Mouse (Mus musculus) small intestine, adult 2 months (tissue): Measurements from ENCODE around the gene Gm49673. TPM values are rescaled to one million over a fixed set of nuclear protein-coding genes. Genes with fewer than 3 reads are reported as not detected.
"Not testable (repeated sequence)": the region's sequence is repeated elsewhere in the genome, so short reads cannot be mapped to it uniquely, and the experiment has no call there.

Experiments
- H3K27ac ChIP-seq: fragments of 200-500 bp; 2 replicates; pipeline ENCODE4 v1.5.1; 2012; ENCODE audit warnings: low read depth, low read length, control low read depth, inconsistent platforms; ENCODE audit not compliant: insufficient read depth
- H3K27me3 ChIP-seq: fragments of 200-500 bp; 2 replicates; pipeline ENCODE4 v1.6.1; 2012; ENCODE audit warnings: mild to moderate bottlenecking, moderate library complexity, low read length, inconsistent platforms; ENCODE audit not compliant: control insufficient read depth, insufficient read depth
- H3K36me3 ChIP-seq: fragments of 200-500 bp; 2 replicates; pipeline ENCODE4 v1.6.1; 2012; ENCODE audit warnings: mild to moderate bottlenecking, low read length, control low read depth, inconsistent platforms; ENCODE audit not compliant: control insufficient read depth, insufficient read depth
- H3K4me1 ChIP-seq: fragments of 200-500 bp; 2 replicates; pipeline ENCODE4 v1.6.1; 2012; ENCODE audit warnings: low read length, inconsistent platforms, mixed read lengths; ENCODE audit not compliant: control insufficient read depth, insufficient read depth, insufficient read length
- H3K4me3 ChIP-seq: fragments of 200-500 bp; 2 replicates; pipeline ENCODE4 v1.5.1; 2012; ENCODE audit warnings: low read depth, mild to moderate bottlenecking, control low read depth, inconsistent platforms, low read length, moderate library complexity
- CTCF ChIP-seq: fragments of 200-500 bp; IDR thresholded peaks from 2 replicates; pipeline ENCODE4 v1.5.1; 2012; ENCODE audit warnings: low read depth, mild to moderate bottlenecking, control low read depth, inconsistent platforms, low read length, moderate library complexity, mixed read lengths; ENCODE audit not compliant: insufficient replicate concordance, insufficient read length; ENCODE audit errors: extremely low read depth
- POLR2A ChIP-seq: fragments of 200-500 bp; IDR thresholded peaks from 2 replicates; pipeline ENCODE4 v1.6.1; 2012; ENCODE audit warnings: low read depth, mild to moderate bottlenecking, control low read depth, inconsistent platforms, low read length, moderate library complexity
- WGBS: fragments of 180-500 bp; shearing (Covaris S2); methylation state at CpG from one replicate; pipeline ENCODE4 v1.1.7; 2018; 5-methylcytosine and 5-hydroxymethylcytosine counted together
- polyA plus RNA-seq: library from polyadenylated mRNA; depleted of rRNA; stranded (reverse); fragments of >200 nt; gene quantifications from 2 replicates; pipeline ENCODE4 v1.2.3, GENCODE M21; 2012; rRNA removed

The Gm49673 gene
- 1.1 and 1.8 TPM in 2 replicates for polyA plus RNA-seq

GRCm38 (mm10) chr17:8147439-8148316 is at the start of gene Gm49673, which contains the start of gene Rnaset2a:
TSS of gene Gm49673 (minus strand) at chr17:8147788.
TSS of gene Rnaset2a (minus strand) at chr17:8148097.
- not testable (repeated sequence) for H3K36me3 ChIP-seq, H3K27me3 ChIP-seq, H3K4me1 ChIP-seq
- H3K4me3 ChIP-seq = peak within 1 kb of the TSS; percentile 82
- WGBS = under 1% methylated on average over 57 of the region's 67 CpGs
- peak within 1 kb of the TSS; percentile 39 for H3K27ac ChIP-seq

GRCm38 (mm10) chr17:8195685-8196376 is 48.2 kb upstream of the Gm49673 start:
- no peak overlapping the region for H3K4me3 ChIP-seq
- H3K36me3 ChIP-seq = peaks cover 28% of the 10 kb centered on the region
- no peaks in the 10 kb centered on the region for H3K27me3 ChIP-seq
- no peaks in the 10 kb centered on the region for H3K4me1 ChIP-seq
- peak overlapping the region; percentile 69 for H3K27ac ChIP-seq
- TF ChIP-seq CTCF = no peak
- WGBS = 73% methylated on average over 8 of the region's 8 CpGs

GRCm38 (mm10) chr17:8193678-8194077 is 46.1 kb upstream of the Gm49673 start:
- Histone ChIP-seq H3K4me3 (no peak overlapping the region), H3K27ac (no peak overlapping the region), H3K36me3 (peaks cover 46% of the 10 kb centered on the region), H3K4me1 (no peaks in the 10 kb centered on the region), H3K27me3 (no peaks in the 10 kb centered on the region)
- WGBS = 90% methylated on average over 8 of the region's 8 CpGs
- TF ChIP-seq CTCF (no peak), POLR2A (no peak)

- TF ChIP-seq POLR2A (no peak), CTCF (no peak)
- H3K27me3 ChIP-seq = no peaks in the 10 kb centered on the region
- WGBS = 74% methylated on average over 7 of the region's 7 CpGs
- peaks cover 56% of the 10 kb centered on the region for H3K36me3 ChIP-seq
- H3K4me1 ChIP-seq = no peaks in the 10 kb centered on the region
- no peak overlapping the region for H3K4me3 ChIP-seq
- no peak overlapping the region for H3K27ac ChIP-seq
Observed at GRCm38 (mm10) chr17:8184217-8184616, 36.6 kb upstream of the Gm49673 start.

- Histone ChIP-seq H3K4me3 (no peak overlapping the region), H3K27me3 (no peaks in the 10 kb centered on the region), H3K27ac (no peak overlapping the region), H3K36me3 (peaks cover 58% of the 10 kb centered on the region), H3K4me1 (no peaks in the 10 kb centered on the region)
- TF ChIP-seq POLR2A (no peak), CTCF (no peak)
- 85% methylated on average over 5 of the region's 5 CpGs for WGBS
Observed at GRCm38 (mm10) chr17:8183815-8184214, 36.2 kb upstream of the Gm49673 start.

- no peaks in the 10 kb centered on the region for H3K27me3 ChIP-seq
- H3K4me1 ChIP-seq = no peaks in the 10 kb centered on the region
- TF ChIP-seq POLR2A (no peak), CTCF (no peak)
- H3K4me3 ChIP-seq = no peak overlapping the region
- no peak overlapping the region for H3K27ac ChIP-seq
- 95% methylated on average over 5 of the region's 5 CpGs for WGBS
- H3K36me3 ChIP-seq = peaks cover 54% of the 10 kb centered on the region
Observed at GRCm38 (mm10) chr17:8177090-8177489, 29.5 kb upstream of the Gm49673 start.

GRCm38 (mm10) chr17:8171081-8171480 is 23.5 kb upstream of the Gm49673 start:
- TF ChIP-seq POLR2A (no peak), CTCF (no peak)
- Histone ChIP-seq H3K36me3 (peaks cover 50% of the 10 kb centered on the region), H3K27me3 (no peaks in the 10 kb centered on the region), H3K4me1 (no peaks in the 10 kb centered on the region), H3K27ac (no peak overlapping the region), H3K4me3 (no peak overlapping the region)
- WGBS = 73% methylated on average over 4 of the region's 4 CpGs

GRCm38 (mm10) chr17:8170331-8170730 is 22.7 kb upstream of the Gm49673 start:
- Histone ChIP-seq H3K27ac (no peak overlapping the region), H3K36me3 (peaks cover 43% of the 10 kb centered on the region), H3K4me1 (no peaks in the 10 kb centered on the region), H3K27me3 (no peaks in the 10 kb centered on the region), H3K4me3 (no peak overlapping the region)
- WGBS = 66% methylated on average over 7 of the region's 7 CpGs
- TF ChIP-seq POLR2A (no peak), CTCF (no peak)

GRCm38 (mm10) chr17:8167436-8167835 is 19.8 kb upstream of the Gm49673 start:
- H3K27me3 ChIP-seq, H3K27ac ChIP-seq, H3K4me3 ChIP-seq, H3K4me1 ChIP-seq: not testable (repeated sequence)
- peaks cover 26% of the 10 kb centered on the region for H3K36me3 ChIP-seq
- 81% methylated on average over 7 of the region's 8 CpGs for WGBS

GRCm38 (mm10) chr17:8166454-8166853 is 18.9 kb upstream of the Gm49673 start:
- H3K36me3 ChIP-seq = peaks cover 17% of the 10 kb centered on the region
- H3K27ac ChIP-seq, H3K4me3 ChIP-seq, H3K4me1 ChIP-seq, H3K27me3 ChIP-seq: not testable (repeated sequence)
- 36% methylated on average over 2 of the region's 3 CpGs for WGBS

GRCm38 (mm10) chr17:8165977-8166376 is 18.4 kb upstream of the Gm49673 start:
- H3K4me3 ChIP-seq, H3K4me1 ChIP-seq, H3K27ac ChIP-seq, H3K27me3 ChIP-seq: not testable (repeated sequence)
- WGBS = 1% methylated on average over 11 of the region's 11 CpGs
- H3K36me3 ChIP-seq = peaks cover 15% of the 10 kb centered on the region
